Mouse (Mus musculus) CH12.LX (cell line): ENCODE measurements around the gene Lrat. TPM values are rescaled to one million over a fixed set of nuclear protein-coding genes. Genes with fewer than 3 reads are reported as not detected.

Source experiments
- DNase-seq: peaks from one replicate; pipeline ENCODE4 v3.0.0-alpha.2; 2013; ENCODE audit errors: extremely low read depth
- H3K27ac ChIP-seq: 2 replicates; pipeline ENCODE4 v1.5.1; 2012; ENCODE audit warnings: low read depth, mild to moderate bottlenecking, control low read depth, moderate library complexity; ENCODE audit not compliant: insufficient read depth
- H3K27me3 ChIP-seq: replicated peaks from 2 replicates; pipeline ENCODE3; 2012; ENCODE audit warnings: inconsistent platforms
- H3K36me3 ChIP-seq, 2 experiments: replicated peaks in 1 of 2; 2 replicates each; pipeline versions ENCODE3 to v1.6.1; 2012; ENCODE audit warnings: inconsistent platforms in 1 of 2, low read length in 1 of 2, mild to moderate bottlenecking in 1 of 2, mixed read lengths in 1 of 2, moderate library complexity in 1 of 2; ENCODE audit not compliant: control insufficient read depth in 1 of 2, insufficient read depth in 1 of 2
- H3K4me1 ChIP-seq, 2 experiments: 2 replicates each; pipeline ENCODE4 v1.6.1; 2012; ENCODE audit warnings: inconsistent platforms in 1 of 2, moderate library complexity in 1 of 2; ENCODE audit not compliant: insufficient read depth in 2 of 2, control insufficient read depth in 1 of 2
- H3K4me2 ChIP-seq: 2 replicates; pipeline ENCODE4 v1.6.1; 2012; ENCODE audit warnings: low read depth, mild to moderate bottlenecking, control low read depth; ENCODE audit not compliant: poor library complexity, insufficient read depth, severe bottlenecking
- H3K4me3 ChIP-seq, 3 experiments: fragments of 150-350 bp in 1 of 3; sonication (generic) in 1 of 3; replicated peaks in 1 of 3; 2 replicates each; pipeline versions ENCODE3 to v1.5.1; 2011 to 2012; ENCODE audit warnings: low read depth in 2 of 3, low read length in 2 of 3, mild to moderate bottlenecking in 2 of 3, moderate library complexity in 2 of 3, control low read depth in 1 of 3, improper control_type of control experiment in 1 of 3, inconsistent platforms in 1 of 3, mixed read lengths in 1 of 3; ENCODE audit not compliant: poor library complexity in 1 of 3
- H3K79me2 ChIP-seq: replicated peaks from 2 replicates; pipeline ENCODE4 v1.6.1; 2012; ENCODE audit warnings: mild to moderate bottlenecking, moderate library complexity; ENCODE audit not compliant: control insufficient read depth, poor library complexity, insufficient read depth, severe bottlenecking; ENCODE audit errors: extremely low read depth
- H3K9ac ChIP-seq: 2 replicates; pipeline ENCODE4 v1.6.1; 2012; ENCODE audit warnings: low read depth, mild to moderate bottlenecking, control low read depth, moderate library complexity; ENCODE audit not compliant: insufficient read depth
- H3K9me3 ChIP-seq: replicated peaks from 2 replicates; pipeline ENCODE3; 2012; ENCODE audit warnings: low read length, inconsistent platforms, mixed read lengths
- CHD1 ChIP-seq: IDR thresholded peaks from 2 replicates; pipeline ENCODE4 v1.6.1; 2012; ENCODE audit warnings: low read depth, low read length, improper control_type of control experiment, inconsistent platforms
- CHD2 ChIP-seq: IDR thresholded peaks from 2 replicates; pipeline ENCODE4 v1.6.1; 2011; ENCODE audit warnings: low read length, improper control_type of control experiment
- CTCF ChIP-seq, 2 experiments: IDR thresholded peaks in 1 of 2; conservative IDR thresholded peaks in 1 of 2; 2 replicates each; pipeline ENCODE4 v1.5.1; 2011 to 2012; ENCODE audit warnings: low read depth in 2 of 2, low read length in 2 of 2, improper control_type of control experiment in 1 of 2, inconsistent platforms in 1 of 2, mild to moderate bottlenecking in 1 of 2, moderate library complexity in 1 of 2
- E2F4 ChIP-seq: IDR thresholded peaks from 2 replicates; pipeline ENCODE4 v1.6.1; 2011; ENCODE audit warnings: low read depth, low read length, improper control_type of control experiment; ENCODE audit not compliant: insufficient replicate concordance
- ELF1 ChIP-seq: IDR thresholded peaks from 2 replicates; pipeline ENCODE4 v1.6.1; 2014; ENCODE audit warnings: low read depth, mild to moderate bottlenecking, inconsistent platforms, low read length, improper control_type of control experiment
- EP300 ChIP-seq: IDR thresholded peaks from 2 replicates; pipeline ENCODE4 v1.6.1; 2011; ENCODE audit warnings: low read length, improper control_type of control experiment
- GABPA ChIP-seq: IDR thresholded peaks from 2 replicates; pipeline ENCODE4 v1.6.1; 2012; ENCODE audit warnings: low read depth, low read length, improper control_type of control experiment, inconsistent platforms; ENCODE audit not compliant: insufficient replicate concordance
- HCFC1 ChIP-seq: IDR thresholded peaks from 2 replicates; pipeline ENCODE4 v1.6.1; 2012; ENCODE audit warnings: low read depth, mild to moderate bottlenecking, inconsistent platforms, low read length, improper control_type of control experiment
- IRF4 ChIP-seq: IDR thresholded peaks from 2 replicates; pipeline ENCODE4 v1.6.1; 2014; ENCODE audit warnings: low read depth, mild to moderate bottlenecking, inconsistent platforms, low read length, improper control_type of control experiment
- JUN ChIP-seq: IDR thresholded peaks from 2 replicates; pipeline ENCODE4 v1.6.1; 2011; ENCODE audit warnings: low read depth, mild to moderate bottlenecking, low read length, improper control_type of control experiment, moderate library complexity; ENCODE audit not compliant: insufficient read depth
- JUND ChIP-seq: conservative IDR thresholded peaks from 2 replicates; pipeline ENCODE4 v1.6.1; 2011; ENCODE audit warnings: low read depth, low read length, improper control_type of control experiment
- KAT2A ChIP-seq: IDR thresholded peaks from 2 replicates; pipeline ENCODE4 v1.6.1; 2012; ENCODE audit warnings: low read length, improper control_type of control experiment, inconsistent platforms; ENCODE audit not compliant: insufficient replicate concordance
- MAFK ChIP-seq: IDR thresholded peaks from 2 replicates; pipeline ENCODE4 v1.6.1; 2011; ENCODE audit warnings: low read length, improper control_type of control experiment; ENCODE audit not compliant: insufficient replicate concordance
- MEF2A ChIP-seq: IDR thresholded peaks from 2 replicates; pipeline ENCODE4 v1.6.1; 2014; ENCODE audit warnings: low read depth, mild to moderate bottlenecking, inconsistent platforms, low read length, improper control_type of control experiment, borderline replicate concordance
- MXI1 ChIP-seq: IDR thresholded peaks from 2 replicates; pipeline ENCODE4 v1.6.1; 2011; ENCODE audit warnings: mild to moderate bottlenecking, low read depth, low read length, improper control_type of control experiment
- NELFE ChIP-seq: IDR thresholded peaks from 2 replicates; pipeline ENCODE4 v1.6.1; 2011; ENCODE audit warnings: low read depth, low read length, improper control_type of control experiment
- POLR2A ChIP-seq: IDR thresholded peaks from 2 replicates; pipeline ENCODE4 v1.6.1; 2011; ENCODE audit warnings: low read depth, mild to moderate bottlenecking, improper control_type of control experiment, low read length
- RAD21 ChIP-seq: IDR thresholded peaks from 2 replicates; pipeline ENCODE4 v1.6.1; 2011; ENCODE audit warnings: low read depth, mild to moderate bottlenecking, low read length, improper control_type of control experiment, moderate library complexity
- SIN3A ChIP-seq: IDR thresholded peaks from 2 replicates; pipeline ENCODE4 v1.6.1; 2012; ENCODE audit warnings: low read length, improper control_type of control experiment, inconsistent platforms
- SMC3 ChIP-seq: IDR thresholded peaks from 2 replicates; pipeline ENCODE4 v1.6.1; 2011; ENCODE audit warnings: low read depth, low read length, improper control_type of control experiment
- TBP ChIP-seq: conservative IDR thresholded peaks from 2 replicates; pipeline ENCODE4 v1.6.1; 2011; ENCODE audit warnings: low read depth, low read length, improper control_type of control experiment
- TCF12 ChIP-seq: IDR thresholded peaks from 2 replicates; pipeline ENCODE4 v1.6.1; 2014; ENCODE audit warnings: low read depth, mild to moderate bottlenecking, inconsistent platforms, low read length, improper control_type of control experiment
- UBTF ChIP-seq: IDR thresholded peaks from 2 replicates; pipeline ENCODE4 v1.6.1; 2012; ENCODE audit warnings: low read depth, mild to moderate bottlenecking, inconsistent platforms, low read length, improper control_type of control experiment, moderate library complexity
- USF2 ChIP-seq: conservative IDR thresholded peaks from 2 replicates; pipeline ENCODE4 v1.6.1; 2011; ENCODE audit warnings: low read depth, low read length, improper control_type of control experiment
- ZKSCAN1 ChIP-seq: IDR thresholded peaks from 2 replicates; pipeline ENCODE4 v1.6.1; 2012; ENCODE audit warnings: low read depth, inconsistent platforms, low read length, improper control_type of control experiment, borderline replicate concordance
- ZMIZ1 ChIP-seq: IDR thresholded peaks from 2 replicates; pipeline ENCODE4 v1.6.1; 2012; ENCODE audit warnings: low read depth, mild to moderate bottlenecking, inconsistent platforms, low read length, improper control_type of control experiment
- dilution Hi-C: fragments of 300-500 bp; cut with MboI; formaldehyde crosslinking; loops from 2 replicates; pipeline ENCODE4 v1.14.3; 2020; ENCODE audit warnings: low sequenced_read_pairs; ENCODE audit not compliant: extremely low pct_unique_long_range_greater_than_20kb, extremely low pct_ligation_motif_present
- in situ Hi-C: fragments of 300-500 bp; cut with MboI; formaldehyde crosslinking; loops from 3 replicates; pipeline ENCODE4 v1.14.3; 2019; ENCODE audit warnings: low sequenced_read_pairs, low pct_ligation_motif_present, low pct_unique_long_range_greater_than_20kb, mixed read lengths
- polyA plus RNA-seq: library from polyadenylated mRNA; unstranded; fragments of >175 nt; gene quantifications from 2 replicates; pipeline ENCODE4 v1.2.1, GENCODE M21; 2012; ENCODE audit warnings: low read depth; ENCODE audit not compliant: insufficient read length
- total RNA-seq, 2 experiments: library from RNA; depleted of rRNA; stranded (reverse); fragments of 300-350 nt in 1 of 2; fragments of >200 nt in 1 of 2; gene quantifications; 2 replicates each; pipeline ENCODE4 v1.2.3; 2012 to 2014

The Lrat gene
- total and polyA plus RNA-seq, 3 experiments, result not detected

DNA sequence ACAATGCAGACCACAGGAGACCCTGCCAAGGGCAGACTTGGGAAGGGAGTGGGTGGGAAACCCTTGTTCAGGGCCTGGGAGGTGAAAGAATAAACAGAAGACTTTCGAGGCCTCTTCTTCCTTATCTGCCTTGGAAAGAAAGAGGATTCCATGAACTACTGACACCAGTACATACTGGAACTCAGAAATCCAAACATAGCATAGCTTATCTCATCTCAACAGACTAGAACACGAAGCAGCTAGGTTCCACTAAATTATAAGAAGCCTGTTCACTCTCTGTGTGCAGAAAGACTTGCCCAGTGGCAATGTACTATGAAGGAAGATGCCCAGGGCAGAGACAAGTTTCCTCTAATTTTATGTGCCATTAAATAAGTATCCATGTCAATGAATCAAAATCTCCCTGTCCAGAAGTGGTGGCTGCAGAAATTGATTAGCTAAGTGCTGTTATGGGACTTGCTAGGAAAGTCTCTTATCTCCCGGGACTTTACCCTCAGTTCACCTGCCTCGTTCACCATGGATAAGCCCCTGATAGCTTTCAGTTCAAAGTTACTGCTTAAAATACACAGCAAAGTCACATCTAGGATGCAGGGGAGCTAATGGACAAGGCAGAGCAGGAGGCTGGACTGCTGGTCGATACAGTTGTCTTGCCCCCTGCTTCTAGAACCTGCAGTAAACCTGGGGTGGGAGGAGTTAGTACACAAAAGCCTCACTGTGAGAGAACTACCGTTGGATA lies 42.8 kb upstream of the Lrat start:
- no peaks in the 10 kb centered on the region for H3K36me3 ChIP-seq
- H3K9me3 ChIP-seq, result no peaks in the 10 kb centered on the region
- no peak for DNase-seq
- dilution Hi-C loops, result no loop called here
- H3K27me3 ChIP-seq, result no peaks in the 10 kb centered on the region
- no peak overlapping the region for H3K27ac ChIP-seq
- H3K79me2 ChIP-seq, result no peaks in the 10 kb centered on the region
- no peak overlapping the region for H3K4me3 ChIP-seq
- no peak overlapping the region for H3K4me2 ChIP-seq
- no peak overlapping the region for H3K9ac ChIP-seq
- H3K4me1 ChIP-seq, result no peaks in the 10 kb centered on the region
- TF ChIP-seq KAT2A (no peak), CHD2 (no peak), MEF2A (no peak), MAFK (no peak), NELFE (no peak), ELF1 (no peak), JUND (no peak), ZKSCAN1 (no peak), JUN (no peak), ZMIZ1 (no peak), MXI1 (no peak), HCFC1 (no peak), TCF12 (no peak), EP300 (no peak), POLR2A (no peak), RAD21 (no peak), GABPA (no peak), E2F4 (no peak)
- in situ Hi-C loops, result no loop called here

DNA sequence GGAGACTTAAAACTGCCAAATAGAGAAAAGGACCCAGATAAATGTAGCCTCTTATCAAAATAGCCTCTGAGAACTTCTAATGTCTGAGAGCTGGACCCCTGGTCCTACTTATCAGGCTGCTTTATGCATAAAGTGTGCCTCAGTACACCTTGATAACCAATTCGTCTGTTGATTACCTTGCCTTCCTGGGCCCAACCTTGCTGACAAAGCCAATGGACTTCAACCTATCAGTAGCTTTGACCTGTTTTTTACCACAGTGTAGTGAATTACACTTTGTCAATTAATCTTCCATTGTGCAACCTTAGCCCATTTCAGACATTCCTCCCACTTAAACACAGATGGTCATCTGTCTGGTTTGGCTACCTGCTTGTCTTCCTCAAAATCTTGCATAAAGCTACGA lies 24.1 kb upstream of the Lrat start:
- no peak for TF ChIP-seq UBTF
- TF ChIP-seq E2F4, result no peak
- TF ChIP-seq TBP, result no peak
- TF ChIP-seq CTCF (conservative IDR thresholded peaks at IDR 0.05 in 1 of 2, IDR thresholded peaks at IDR 0.05 in 1 of 2; ENCODE audit: low read depth in 2 of 2, low read length in 2 of 2), result no peak
- no peak for TF ChIP-seq USF2
- TF ChIP-seq EP300, result no peak
- TF ChIP-seq MXI1, result no peak
- TF ChIP-seq IRF4, result no peak
- no peak for TF ChIP-seq ZMIZ1
- TF ChIP-seq GABPA, result no peak
- TF ChIP-seq CHD1, result no peak
- TF ChIP-seq POLR2A, result no peak
- no peak for TF ChIP-seq JUND
- no peak for TF ChIP-seq SMC3
- no peak for TF ChIP-seq MAFK
- TF ChIP-seq JUN, result no peak
- TF ChIP-seq MEF2A, result no peak
- TF ChIP-seq SIN3A, result no peak
- no peak for TF ChIP-seq ELF1
- TF ChIP-seq ZKSCAN1, result no peak
- H3K4me3 ChIP-seq, result no peak overlapping the region
- H3K27ac ChIP-seq, result no peak overlapping the region
- H3K36me3 ChIP-seq, result no peaks in the 10 kb centered on the region
- no peaks in the 10 kb centered on the region for H3K79me2 ChIP-seq
- no peak for DNase-seq
- H3K9me3 ChIP-seq, result no peaks in the 10 kb centered on the region
- no peak overlapping the region for H3K9ac ChIP-seq
- in situ Hi-C loops, result no loop called here
- dilution Hi-C loops, result no loop called here
- H3K4me2 ChIP-seq, result no peak overlapping the region
- no peaks in the 10 kb centered on the region for H3K4me1 ChIP-seq
- H3K27me3 ChIP-seq, result no peaks in the 10 kb centered on the region
